ENCODE assay signal across 9 mouse cellular contexts in genomic region chr6:50404698-50405097, GRCm38 (mm10). TPM values are rescaled to one million over a fixed set of nuclear protein-coding genes. Genes with fewer than 3 reads are reported as not detected.
DNase-seq lines count a peak whose midpoint lies in the region; ATAC-seq and TF ChIP-seq lines count a peak whose summit lies in the region.
"Had no signal": no experiment of that assay in that cellular context is flagged by ENCODE, and none has a peak within 500 bp of the region (broad histone marks: within the 10 kb centered on the region; RNA-seq: fewer than 3 reads in every experiment).

No protein-coding gene starts in this region.

- no peak for TF ChIP-seq POLR2A in cortical plate, adult 2 months (IDR thresholded peaks at IDR 0.05; ENCODE audit: extremely low read depth, insufficient read depth, low read length)

- no peaks in the 10 kb centered on the region for H3K4me1 ChIP-seq in neural tube, embryonic 11.5 days (ENCODE audit: control insufficient read depth, insufficient read depth, low read length)
- peaks cover 18% of the 10 kb centered on the region for H3K4me1 ChIP-seq in cortical plate, adult 2 months (ENCODE audit: control insufficient read depth, insufficient read depth, low read length)
- no peaks in the 10 kb centered on the region; the same call in 1 of the 2 replicates for H3K4me1 ChIP-seq in midbrain, embryonic 15.5 days

- H3K27me3 ChIP-seq in neural tube, embryonic 11.5 days (ENCODE audit: control insufficient read depth, insufficient read depth, low read length) = no peaks in the 10 kb centered on the region
- H3K27me3 ChIP-seq in midbrain, embryonic 15.5 days (replicated peaks) = no peaks in the 10 kb centered on the region
- H3K27me3 ChIP-seq: megakaryocyte, embryonic 14.5 days had no signal

- no peak for ATAC-seq in neural tube, embryonic 11.5 days (ENCODE audit: insufficient read depth, low FRiP score, low TSS enrichment)
- no peak for ATAC-seq in frontal cortex, adult (ENCODE audit: low TSS enrichment)
- ATAC-seq in midbrain, embryonic 15.5 days (replicated peaks) = no peak
- ATAC-seq in erythroid progenitor cell, adult 5-6 weeks (replicated peaks; ENCODE audit: low FRiP score, poor library complexity, severe bottlenecking) = no peak

- intact Hi-C loops in heart, postnatal 14 days (cut with DNase I) = loop anchor here (5.0 kb wide), 1 partner anchor 42 kb away; no protein-coding TSS in a partner anchor

- H3K36me3 ChIP-seq in neural tube, embryonic 11.5 days (ENCODE audit: control insufficient read depth, insufficient read depth, low read length) = no peaks in the 10 kb centered on the region
- no peaks in the 10 kb centered on the region for H3K36me3 ChIP-seq in midbrain, embryonic 15.5 days (replicated peaks)

- no peak for TF ChIP-seq CTCF in cortical plate, adult 2 months (IDR thresholded peaks at IDR 0.05; ENCODE audit: extremely low read depth, insufficient read depth, low read length)

- no peak overlapping the region for H3K4me2 ChIP-seq in neural tube, embryonic 11.5 days (ENCODE audit: low read depth)
- no peak overlapping the region for H3K4me2 ChIP-seq in midbrain, embryonic 15.5 days

- no peak overlapping the region for H3K4me3 ChIP-seq in neural tube, embryonic 11.5 days (ENCODE audit: low read depth, low read length)
- H3K4me3 ChIP-seq in cortical plate, adult 2 months (ENCODE audit: insufficient read depth, low read length) = no peak overlapping the region
- no peak overlapping the region for H3K4me3 ChIP-seq in midbrain, embryonic 15.5 days
- H3K4me3 ChIP-seq: megakaryocyte, embryonic 14.5 days had no signal

- H3K9ac ChIP-seq in neural tube, embryonic 11.5 days (ENCODE audit: low read length) = no peak overlapping the region
- no peak overlapping the region for H3K9ac ChIP-seq in midbrain, embryonic 15.5 days

- WGBS in neural tube, embryonic 11.5 days = 51% methylated on average over 11 of the region's 11 CpGs
- WGBS in midbrain, embryonic 15.5 days = 54% methylated on average over 11 of the region's 11 CpGs

- peak; percentile 17 for DNase-seq in neural tube, embryonic 11.5 days (ENCODE audit: low spot score)
- no peak for DNase-seq in neural tube, embryonic 10.5 days (ENCODE audit: extremely low spot score, low spot score)
- peak; percentile 34 to 60 for DNase-seq in heart, postnatal 14 days
- DNase-seq in layer of hippocampus, postnatal 14 days (ENCODE audit: low spot score in 2 of 2) = no peak

- H3K9me3 ChIP-seq in neural tube, embryonic 11.5 days (ENCODE audit: control insufficient read depth, low read length) = no peaks in the 10 kb centered on the region
- H3K9me3 ChIP-seq in midbrain, embryonic 15.5 days = no peaks in the 10 kb centered on the region
- H3K9me3 ChIP-seq: megakaryocyte, embryonic 14.5 days had no signal

- H3K27ac ChIP-seq in neural tube, embryonic 11.5 days (ENCODE audit: low read depth, low read length) = no peak overlapping the region
- 0 out of 2 replicates have a peak overlapping the region, but pooled peaks have one; percentile 20 for H3K27ac ChIP-seq in cortical plate, adult 2 months (ENCODE audit: insufficient read depth, low read length)
- H3K27ac ChIP-seq in midbrain, embryonic 15.5 days = no peak overlapping the region

RNA-seq across cellular contexts. Expression of gene Osbpl3, which starts 51.3 kb away (rescaled TPM):
- polyA plus RNA-seq in neural tube, embryonic 11.5 days (2014; fragmentation: Nextera tagmentation; extraction: Ambion mirVana) = 5.0 and 6.5 TPM in 2 replicates
- polyA plus RNA-seq in cortical plate, adult 2 months (2012; rRNA removed) = 26.1 and 32.2 TPM in 2 replicates
- total RNA-seq in heart, postnatal 14 days (2021) = 10 to 100 TPM; 27.5 to 36.0 TPM
- 10 to 100 TPM; 14.3 to 15.2 TPM for total RNA-seq in layer of hippocampus, postnatal 14 days (2021)
- 5.6 and 6.2 TPM in 2 replicates for polyA plus RNA-seq in midbrain, embryonic 15.5 days (2015; fragmentation: Nextera tagmentation; extraction: Ambion mirVana)
- total RNA-seq in erythroid progenitor cell, adult 5-6 weeks (2015; ENCODE audit: low replicate concordance) = 0.36 and 0.42 TPM in 2 replicates
- total RNA-seq in erythroid progenitor cell, adult 5-6 weeks (2017; ENCODE audit: low replicate concordance) = 0.83 and 3.3 TPM in 2 replicates

Comparison
In these comparisons a context has a peak if more than half of its experiments do, and no peak if none do; other contexts are left out.
1. DNase-seq: peak in neural tube, embryonic 11.5 days (single experiment) and heart, postnatal 14 days (2 of 2); none in neural tube, embryonic 10.5 days (single experiment) and layer of hippocampus, postnatal 14 days (0 of 2).